Mouse (Mus musculus) forebrain, embryonic 11.5 days (tissue): ENCODE measurements at regions not wholly inside any gene's neighbourhood (a gene's known extent, or its start where the extent isn't known, plus 50 kb on each side); places are given as distances from the start of the nearest gene placed in this dataset. TPM values are rescaled to one million over a fixed set of nuclear protein-coding genes. Genes with fewer than 3 reads are reported as not detected.

Experiments used
- ATAC-seq: fragments of 200-750 bp; cut with Nextera tagmentation; replicated peaks from 2 replicates; pipeline ENCODE4 v1.8.0; 2017; ENCODE audit warnings: moderate TSS enrichment; ENCODE audit not compliant: low FRiP score
- DNase-seq: peaks from one replicate; pipeline ENCODE4 v3.0.0-alpha.2; 2017; ENCODE audit warnings: low spot score
- H3K27ac ChIP-seq: fragments of 300-500 bp; sonication (generic); 2 replicates; pipeline ENCODE4 v1.5.1; 2014; ENCODE audit warnings: low read depth, low read length
- H3K27me3 ChIP-seq: fragments of 300-500 bp; sonication (generic); 2 replicates; pipeline ENCODE4 v1.6.1; 2014; ENCODE audit warnings: mild to moderate bottlenecking, low read length, mixed read lengths; ENCODE audit not compliant: control insufficient read depth, insufficient read depth
- H3K36me3 ChIP-seq: fragments of 300-500 bp; sonication (generic); 2 replicates; pipeline ENCODE4 v1.6.1; 2014; ENCODE audit warnings: mild to moderate bottlenecking, low read length, moderate library complexity, mixed read lengths; ENCODE audit not compliant: control insufficient read depth, insufficient read depth
- H3K4me1 ChIP-seq: fragments of 300-500 bp; sonication (generic); replicated peaks from 2 replicates; pipeline ENCODE4 v1.6.1; 2014; ENCODE audit warnings: low read length, mixed read lengths; ENCODE audit not compliant: control insufficient read depth, insufficient read depth
- H3K4me2 ChIP-seq: fragments of 300-500 bp; sonication (generic); 2 replicates; pipeline ENCODE4 v1.6.1; 2014; ENCODE audit warnings: low read depth, mild to moderate bottlenecking, low read length, moderate library complexity, mixed read lengths; ENCODE audit not compliant: severe bottlenecking
- H3K4me3 ChIP-seq: fragments of 300-500 bp; sonication (generic); 2 replicates; pipeline ENCODE4 v1.5.1; 2014; ENCODE audit warnings: low read depth, low read length
- H3K9ac ChIP-seq: fragments of 300-500 bp; sonication (generic); 2 replicates; pipeline ENCODE4 v1.6.1; 2014; ENCODE audit warnings: low read length
- H3K9me3 ChIP-seq: fragments of 300-500 bp; sonication (generic); 2 replicates; pipeline ENCODE4 v1.6.1; 2016; ENCODE audit warnings: low read length, mixed read lengths; ENCODE audit not compliant: control insufficient read depth
- WGBS: fragments of 180-500 bp; shearing (Covaris S2); extraction: QIAGEN DNeasy Blood & Tissue Kit; methylation state at CpG from one replicate; pipeline ENCODE4 v1.1.7; 2014; 5-methylcytosine and 5-hydroxymethylcytosine counted together
- microRNA-seq: library from miRNA; unstranded; fragments of <30 nt; microRNA quantifications from one replicate; pipeline ENCODE4, GENCODE M21; 2016; ENCODE audit not compliant: insufficient number of aligned reads

GRCm38 (mm10) chr9:112308950-112309349 is 73.2 kb upstream of the Arpp21 start:
- DNase-seq = no peak
- WGBS = 86% methylated on average over 5 of the region's 5 CpGs
- ATAC-seq = no peak

DNA sequence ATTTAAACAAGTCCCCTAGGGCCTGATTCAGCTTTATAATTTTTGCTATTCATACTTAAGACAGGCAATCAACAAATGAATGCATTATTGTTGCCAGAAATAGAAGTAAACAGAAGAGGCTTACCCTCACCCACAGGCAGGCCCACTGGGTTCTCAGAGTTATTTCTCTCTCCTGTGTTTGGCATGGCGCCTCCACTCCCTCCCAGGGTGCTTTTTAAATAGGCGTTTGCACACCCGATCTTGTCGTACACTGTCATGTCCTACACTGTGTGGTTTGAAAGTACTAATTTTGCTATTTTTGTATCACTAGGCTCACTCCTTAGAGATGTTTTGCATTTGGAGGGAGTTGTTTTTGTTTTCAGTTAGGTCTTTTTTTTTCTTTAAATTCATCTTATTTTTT is 72.1 kb upstream of the Arpp21 start:
- H3K9me3 ChIP-seq = no peaks in the 10 kb centered on the region
- no peaks in the 10 kb centered on the region for H3K27me3 ChIP-seq
- WGBS = 81% methylated on average over 4 of the region's 4 CpGs
- no peak overlapping the region for H3K9ac ChIP-seq
- no peak overlapping the region for H3K4me2 ChIP-seq
- H3K4me3 ChIP-seq = no peak overlapping the region
- ATAC-seq (no peak), DNase-seq (no peak)
- no peaks in the 10 kb centered on the region for H3K4me1 ChIP-seq
- H3K36me3 ChIP-seq = no peaks in the 10 kb centered on the region
- no peak overlapping the region for H3K27ac ChIP-seq

More at GRCm38 (mm10) chr9:112308950-112309349, 73.2 kb upstream of the Arpp21 start:
- H3K9ac ChIP-seq = no peak overlapping the region
- no peaks in the 10 kb centered on the region for H3K9me3 ChIP-seq
- no peak overlapping the region for H3K4me2 ChIP-seq
- no peaks in the 10 kb centered on the region for H3K27me3 ChIP-seq
- no peak overlapping the region for H3K4me3 ChIP-seq
- no peaks in the 10 kb centered on the region for H3K36me3 ChIP-seq
- no peak overlapping the region for H3K27ac ChIP-seq
- H3K4me1 ChIP-seq = no peaks in the 10 kb centered on the region

DNA sequence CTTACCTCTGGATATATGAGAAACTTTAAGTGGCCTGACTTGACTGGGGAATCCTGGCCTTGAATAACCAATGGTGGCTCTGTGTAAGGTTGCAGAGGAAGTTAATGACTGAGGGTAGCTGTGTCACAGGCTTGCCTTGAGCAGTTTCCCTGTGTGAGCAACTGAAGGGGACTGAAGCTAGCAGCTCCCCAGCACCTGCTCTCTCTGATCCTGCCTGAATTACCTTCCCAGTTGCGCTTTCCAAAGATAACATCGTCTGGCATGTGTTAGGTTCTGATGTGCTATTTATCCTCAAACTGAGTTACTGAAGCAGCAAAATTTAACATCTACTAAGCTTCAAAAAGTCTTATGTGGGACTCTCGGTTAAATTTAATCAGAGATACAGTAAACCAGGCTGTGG is 56.1 kb upstream of the Arpp21 start:
- no peaks in the 10 kb centered on the region for H3K27me3 ChIP-seq
- 87% methylated on average over 3 of the region's 3 CpGs for WGBS
- no peak overlapping the region for H3K4me2 ChIP-seq
- DNase-seq = no peak
- ATAC-seq = no peak
- no peaks in the 10 kb centered on the region for H3K4me1 ChIP-seq
- no peak overlapping the region for H3K9ac ChIP-seq
- no peaks in the 10 kb centered on the region for H3K9me3 ChIP-seq
- no peak overlapping the region for H3K4me3 ChIP-seq
- H3K27ac ChIP-seq = no peak overlapping the region
- no peaks in the 10 kb centered on the region for H3K36me3 ChIP-seq

Small RNA genes lying in the stretch of these regions (microRNA-seq; reads per million reads assigned to microRNA genes)
- gene Gm27847 = not detected
